Mouse (Mus musculus): ENCODE measurements around the gene Mef2d.

Mef2d gene

DNA sequence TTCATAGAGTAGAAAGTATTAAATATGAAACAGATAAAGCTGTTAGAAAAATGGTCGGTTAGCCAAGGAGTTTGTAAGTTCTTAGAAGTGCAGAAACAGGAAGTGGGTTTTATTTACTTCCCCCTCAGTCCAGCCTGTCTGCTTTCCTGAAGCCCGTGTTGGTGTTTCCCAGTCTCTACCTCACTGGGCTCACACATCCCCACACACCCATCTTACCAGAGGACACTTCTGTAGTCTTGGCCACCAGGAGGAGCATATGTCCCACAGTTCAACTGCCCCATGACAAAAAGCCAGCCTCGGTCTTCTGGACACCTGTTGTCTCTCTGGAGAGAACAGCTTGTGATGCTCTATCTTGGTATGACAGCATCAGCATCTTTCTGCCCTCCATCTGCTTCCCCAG is 49.0 kb downstream of the Mef2d start:
- no peak for DNase-seq

DNA sequence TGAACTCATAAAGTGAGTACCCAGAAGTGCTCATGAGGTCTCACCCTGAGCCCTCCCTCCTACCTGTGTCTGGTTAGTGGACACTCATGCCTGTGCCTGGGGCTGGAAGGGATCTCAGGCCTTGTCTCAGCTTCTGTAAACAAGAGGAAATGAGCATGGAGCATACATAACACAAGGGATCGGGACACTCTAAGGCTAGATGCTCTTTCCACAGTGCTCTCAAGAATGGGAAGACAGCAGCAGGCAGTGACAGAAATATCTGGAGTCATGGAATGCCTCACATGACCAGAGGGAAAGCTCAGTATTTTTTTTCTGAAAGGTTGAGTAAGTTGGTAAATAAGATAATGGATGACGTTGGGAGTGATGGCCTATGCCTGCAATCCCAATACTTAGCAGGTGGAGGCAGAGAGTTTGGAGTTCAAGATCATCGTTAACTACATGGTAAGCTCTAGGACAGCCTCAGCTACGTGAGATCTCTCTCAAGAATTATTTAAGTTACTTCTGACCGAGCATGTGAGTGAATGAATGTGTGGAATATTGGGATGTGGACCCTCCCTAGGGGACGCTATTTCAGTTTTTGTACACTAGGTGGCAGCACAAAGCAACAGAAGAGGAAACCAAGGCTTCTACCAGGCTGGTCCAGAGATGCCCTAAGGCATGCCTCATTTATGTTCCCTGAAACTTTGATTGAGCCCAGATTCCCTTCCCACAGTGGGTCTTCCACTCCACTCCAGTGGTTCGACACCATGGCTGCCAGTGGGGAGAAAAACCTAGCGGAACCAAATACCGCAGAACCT is 49.8 kb downstream of the Mef2d start:
- no peak for DNase-seq

DNA sequence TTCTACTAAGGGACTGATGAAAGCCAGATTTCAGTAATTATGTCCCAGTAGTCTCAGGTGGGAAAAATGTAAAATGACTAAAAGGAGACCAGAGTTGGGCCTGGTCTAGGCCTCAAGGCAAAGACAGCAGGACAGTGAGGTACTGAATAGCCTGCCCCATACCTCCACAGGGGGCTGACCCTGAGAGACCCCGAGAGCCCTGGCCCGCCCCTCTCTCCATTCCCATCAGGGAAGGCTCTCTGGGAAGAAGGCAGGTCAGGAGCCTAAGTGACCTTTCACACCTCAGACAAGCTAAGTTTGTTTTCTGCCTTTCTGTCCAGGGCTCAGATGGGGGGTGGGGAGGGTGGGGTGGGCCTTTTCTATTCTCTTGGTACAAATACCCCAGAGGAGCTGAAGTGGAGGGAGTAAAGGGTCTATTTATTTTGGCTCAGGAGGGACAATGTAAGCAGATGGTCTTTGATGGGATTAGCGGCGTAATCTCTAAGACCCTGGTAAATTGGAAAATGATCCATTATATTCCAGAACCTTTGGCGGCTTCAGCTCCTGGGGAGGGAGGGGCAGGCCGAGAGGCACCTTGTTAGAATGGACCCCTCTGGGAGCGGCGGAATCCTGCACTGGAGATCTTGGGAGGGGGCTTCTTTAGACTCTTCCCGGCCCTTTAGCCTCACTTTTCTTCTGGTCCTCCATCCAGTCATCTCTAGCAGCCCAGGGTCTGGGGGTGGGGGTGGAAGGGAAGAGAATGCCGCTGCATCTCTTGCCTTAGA is 55.8 kb downstream of the Mef2d start:
- DNase-seq, result no peak

DNA sequence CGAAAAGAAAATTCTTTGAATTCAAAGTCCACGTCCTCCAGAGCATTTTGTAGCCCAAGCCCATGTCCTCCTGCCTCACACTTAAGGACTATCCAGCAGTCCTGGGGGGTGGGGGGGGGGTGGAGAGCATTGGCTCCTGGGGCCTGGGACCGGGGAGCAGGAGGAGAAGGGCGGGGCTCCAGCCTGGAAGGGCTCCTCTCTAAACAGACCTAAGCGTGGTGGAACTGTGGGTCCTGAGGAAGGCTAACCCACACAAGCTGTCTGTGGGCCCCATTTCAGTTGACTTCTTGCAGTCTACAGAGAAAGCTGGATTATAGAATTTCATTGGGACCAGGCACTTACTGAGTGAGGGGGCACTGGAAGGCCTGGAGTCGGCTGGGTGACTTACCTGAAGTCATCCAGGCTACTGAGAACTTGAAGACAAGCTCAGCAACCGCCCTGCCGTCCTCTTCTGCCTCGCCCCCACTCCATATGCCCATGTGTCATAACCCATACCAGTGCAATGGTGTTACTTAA is 56.4 kb downstream of the Mef2d start:
- DNase-seq, result no peak

DNA sequence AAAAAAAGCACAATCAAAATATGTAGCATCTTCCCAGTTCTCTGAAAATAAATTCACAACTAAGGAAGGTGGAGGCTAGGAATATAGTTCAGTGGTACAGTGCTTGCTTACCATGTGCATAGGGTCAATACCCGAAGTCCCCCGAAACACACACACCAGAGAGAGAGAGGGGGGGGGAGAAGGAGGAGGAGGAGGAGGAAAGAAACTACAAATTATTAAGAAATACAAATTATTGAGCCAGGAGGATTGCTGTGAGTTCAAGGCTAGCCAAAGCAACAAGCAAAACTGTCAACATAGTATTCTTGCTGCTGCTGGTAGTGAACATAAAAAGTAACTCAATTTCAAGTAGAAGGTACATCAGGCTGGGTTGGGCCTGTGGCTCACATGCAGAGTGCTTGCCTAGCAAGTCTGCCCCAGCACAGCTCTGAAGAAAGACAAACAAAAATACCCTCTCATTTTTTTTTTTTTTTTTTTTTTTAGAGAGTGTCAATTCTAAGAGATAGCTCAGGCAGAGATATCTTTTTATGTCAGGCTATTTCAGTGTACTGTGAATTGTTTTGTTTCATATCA is 57.5 kb downstream of the Mef2d start:
- no peak for DNase-seq

DNA sequence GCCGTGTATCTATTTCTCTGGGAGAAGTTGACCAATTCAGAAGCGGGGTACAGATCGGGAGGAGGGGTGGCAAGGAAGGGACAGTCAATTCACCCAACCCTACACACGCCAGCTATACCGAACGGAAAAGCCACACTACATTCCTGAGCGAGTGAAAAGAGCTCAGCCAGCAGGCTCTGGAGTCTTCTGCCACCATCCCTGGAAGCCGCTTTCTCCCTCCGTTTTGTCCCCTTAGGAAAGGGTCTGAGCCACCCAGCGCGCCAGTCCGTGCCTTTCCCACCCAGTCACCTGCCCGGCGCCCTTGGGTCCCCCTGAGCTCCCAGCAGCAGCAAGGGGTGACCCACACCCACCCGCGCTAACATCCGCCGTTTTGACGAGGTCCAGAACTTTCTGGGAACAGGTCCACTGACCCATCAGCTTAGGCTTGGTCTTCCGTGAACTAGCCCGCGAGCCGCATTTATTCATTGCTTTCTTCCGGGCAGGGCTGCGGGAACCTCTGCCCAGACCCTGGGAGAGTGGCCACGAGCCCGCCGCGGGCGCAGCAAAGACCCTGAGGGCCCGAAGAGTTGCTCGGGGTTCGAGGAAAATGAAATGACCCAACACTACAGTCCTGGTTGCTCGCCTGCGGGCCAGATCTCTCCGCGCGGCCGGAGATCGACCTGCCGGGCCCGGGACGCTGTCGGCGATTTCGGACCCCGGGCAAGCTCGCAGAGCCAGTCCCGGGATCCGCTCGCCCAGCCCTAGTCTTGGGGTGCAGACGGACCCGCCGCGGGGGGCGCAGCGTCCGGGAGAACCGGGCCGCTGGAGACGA is 58.2 kb downstream of the Mef2d start:
- no peak for DNase-seq

DNA sequence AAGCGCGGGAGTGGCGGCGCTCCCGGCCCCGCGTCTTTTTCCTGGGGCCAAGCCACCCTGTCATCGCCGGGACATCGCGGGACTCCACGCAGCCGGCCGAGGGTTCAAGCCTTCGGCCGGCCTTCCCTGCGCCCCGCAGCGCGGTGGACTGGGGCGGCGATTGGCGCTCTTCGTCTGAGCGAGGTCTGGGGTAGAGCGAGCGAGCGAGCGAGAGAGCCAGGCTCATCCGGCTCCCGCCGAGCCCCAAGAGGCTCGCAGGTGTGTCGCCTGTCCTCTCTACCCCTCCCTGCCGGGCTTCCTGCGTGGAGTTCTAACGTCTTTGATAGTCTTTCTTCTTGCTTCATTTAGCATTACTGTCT is 58.8 kb downstream of the Mef2d start:
- no peak for DNase-seq

DNA sequence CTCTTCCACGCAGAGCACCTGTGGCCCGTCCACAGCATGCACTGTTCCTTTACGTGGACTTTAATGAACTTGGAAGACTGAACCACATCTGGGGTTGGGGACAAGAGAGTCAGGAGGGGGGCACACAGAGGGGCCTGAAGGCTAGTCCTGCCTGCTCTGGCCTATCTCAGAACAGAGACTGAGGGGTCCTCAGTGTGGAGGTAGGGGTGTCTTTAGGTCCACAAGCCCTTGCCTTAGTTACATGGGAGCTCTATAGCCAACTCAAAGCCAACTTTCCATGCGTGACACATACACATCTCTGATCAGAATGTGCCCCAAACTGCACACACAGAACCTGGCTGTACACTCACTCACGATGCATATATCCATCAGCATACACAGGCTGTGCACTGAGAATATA is 59.5 kb downstream of the Mef2d start:
- DNase-seq, result no peak

DNA sequence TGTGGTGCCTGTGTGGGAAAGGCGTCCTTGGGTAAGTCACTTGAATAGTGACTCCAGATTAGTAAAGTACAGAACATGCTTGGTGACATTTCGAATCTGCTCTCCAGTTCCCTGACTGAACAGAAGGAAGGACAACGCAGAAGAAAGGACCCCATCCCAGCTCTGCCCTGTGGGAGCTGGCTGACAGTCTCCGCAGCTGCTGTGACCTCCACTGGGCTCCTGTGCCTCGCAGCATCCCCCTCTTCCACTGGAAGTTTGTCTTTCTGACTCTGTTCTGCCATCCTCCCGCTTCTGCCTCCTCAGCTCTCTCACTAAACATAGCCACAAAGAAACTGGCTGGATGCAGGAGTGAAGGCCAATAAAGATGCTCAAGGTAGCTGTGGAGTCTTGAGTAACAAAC is 60.8 kb downstream of the Mef2d start:
- DNase-seq, result no peak

DNA sequence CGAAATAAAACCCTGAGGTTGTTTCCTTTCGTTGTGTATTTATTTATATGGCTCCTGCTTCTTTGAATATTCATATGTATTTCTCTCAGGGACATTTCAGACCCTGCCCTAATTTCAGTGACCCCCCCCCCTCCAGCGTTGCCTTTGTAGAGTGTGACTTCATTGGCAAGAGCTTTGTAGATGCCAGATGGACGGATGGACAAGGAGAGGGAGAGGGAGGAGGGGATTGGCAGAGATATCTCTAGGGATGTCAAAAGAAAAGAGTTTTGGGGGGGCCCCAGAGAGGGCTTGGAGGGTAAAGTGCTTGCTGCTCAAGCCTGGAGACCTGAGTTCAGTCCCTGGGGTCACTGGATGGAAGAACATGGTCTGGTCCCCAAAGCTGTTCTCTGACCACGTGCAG is 61.3 kb downstream of the Mef2d start:
- no peak for DNase-seq

DNA sequence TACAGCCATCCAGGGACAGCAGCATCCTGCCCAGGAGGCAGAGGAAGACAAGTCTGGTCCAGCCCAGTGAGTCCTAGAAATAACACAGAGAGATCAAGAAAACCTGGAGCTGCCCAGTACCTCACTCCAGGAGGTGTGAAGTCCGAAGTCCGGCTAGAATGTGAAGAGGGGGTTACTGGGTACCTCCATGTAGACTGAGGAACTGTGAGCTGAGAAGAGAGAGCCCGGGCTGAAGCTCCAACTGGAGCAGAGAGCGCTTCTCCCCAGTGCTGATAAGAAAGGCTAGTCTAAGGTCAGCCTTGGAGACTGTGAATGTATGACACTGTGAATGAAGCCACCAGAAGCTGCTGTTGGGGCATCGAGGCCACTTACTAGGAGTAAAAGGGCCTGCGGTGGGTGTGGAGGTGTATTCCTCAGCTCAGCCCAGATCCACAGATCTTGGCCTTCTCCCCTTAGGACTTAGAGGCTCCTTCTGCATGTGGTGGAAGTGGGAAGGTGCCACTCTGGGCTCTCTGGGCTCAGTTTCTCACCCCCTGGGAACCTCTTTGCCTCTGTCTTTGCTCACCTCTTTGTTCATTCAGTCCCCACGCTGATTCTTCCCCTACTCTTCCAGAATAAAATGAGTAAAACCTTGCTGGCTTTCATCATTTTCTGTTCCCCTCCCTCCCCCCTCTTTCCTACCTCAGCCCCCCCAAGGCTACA is 62.0 kb downstream of the Mef2d start:
- no peak for DNase-seq

DNA sequence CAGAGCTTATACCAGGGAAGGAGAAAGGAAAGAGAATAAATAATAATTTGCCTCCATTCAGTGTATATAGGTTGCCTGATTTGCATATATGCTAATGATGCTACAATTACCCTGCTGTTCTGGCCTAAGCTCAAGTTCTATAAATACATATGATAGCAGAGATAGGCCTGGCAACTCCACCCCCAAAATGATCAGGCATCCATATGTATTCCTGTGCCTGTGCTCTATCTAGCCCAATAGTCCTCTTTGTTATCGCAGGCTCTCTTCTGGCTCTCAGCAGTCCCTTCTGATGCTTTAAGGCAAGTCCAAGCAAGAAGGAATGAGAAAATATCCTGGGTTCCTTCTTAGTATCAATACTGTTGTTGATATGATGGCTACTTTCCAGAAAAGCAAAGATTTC is 62.6 kb downstream of the Mef2d start:
- no peak for DNase-seq

DNA sequence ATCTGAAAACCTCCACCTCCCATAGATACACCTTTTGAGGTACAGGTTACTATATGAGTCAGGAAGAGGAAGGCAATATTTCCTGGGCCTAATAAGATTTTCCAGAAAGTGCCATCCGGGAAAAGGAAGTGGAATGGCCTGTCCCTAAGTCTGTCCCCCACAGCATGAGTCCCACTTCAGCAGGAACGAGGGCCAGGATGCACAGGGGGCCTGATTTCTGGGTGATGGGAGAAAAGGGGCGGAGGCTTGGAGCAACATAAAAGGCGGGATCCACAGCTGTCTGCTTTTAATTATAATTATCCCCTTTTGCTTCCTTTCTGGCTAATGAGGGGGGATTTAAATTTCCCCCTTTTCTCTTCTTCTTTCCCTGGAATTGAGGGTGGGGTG is 63.0 kb downstream of the Mef2d start:
- no peak for DNase-seq

DNA sequence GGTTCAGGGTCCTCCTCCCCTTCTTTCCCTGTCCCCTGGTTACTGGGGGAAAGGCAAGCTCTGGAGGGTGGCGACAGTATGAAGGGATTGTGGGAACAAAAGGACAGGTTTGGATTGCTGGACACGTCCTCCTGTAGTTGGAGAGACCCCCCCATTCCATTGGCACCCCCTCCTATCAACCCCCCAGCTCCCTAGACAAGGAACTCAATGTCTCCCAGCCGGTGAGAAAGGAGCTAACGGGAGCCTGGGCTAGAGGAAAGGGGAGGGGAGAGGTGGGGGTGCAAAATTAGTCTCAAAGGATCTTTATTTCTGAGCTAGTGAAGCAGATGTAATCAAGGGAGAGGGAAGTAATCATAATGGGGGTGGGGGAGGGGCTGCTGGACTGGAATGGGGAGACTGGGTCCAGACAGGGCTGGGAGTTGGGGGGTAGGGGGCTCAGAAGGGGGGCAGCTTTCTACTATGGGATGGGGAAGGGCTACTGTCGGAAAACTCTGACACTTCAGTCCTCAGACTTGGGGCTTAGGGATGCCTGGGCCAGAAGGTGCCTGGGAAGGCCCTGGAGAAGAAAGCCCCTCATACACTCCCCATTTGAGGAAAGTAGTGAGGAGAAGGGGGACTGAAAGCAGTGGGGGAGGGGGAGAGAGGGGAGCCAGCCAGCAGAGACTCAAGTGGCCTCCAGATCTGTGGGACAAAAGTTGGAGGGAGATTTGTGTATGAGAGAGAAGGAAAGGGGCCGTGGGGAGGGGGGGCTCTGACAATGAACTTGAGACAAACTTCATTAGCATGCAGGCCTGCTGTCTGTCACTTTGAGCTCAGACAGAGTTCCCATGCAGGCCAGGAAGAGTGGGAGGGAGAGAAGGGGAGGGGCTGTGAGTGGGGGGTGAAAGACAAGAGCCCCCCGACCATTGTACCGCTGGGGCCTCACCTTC is 63.7 kb downstream of the Mef2d start:
- DNase-seq, result no peak

DNA sequence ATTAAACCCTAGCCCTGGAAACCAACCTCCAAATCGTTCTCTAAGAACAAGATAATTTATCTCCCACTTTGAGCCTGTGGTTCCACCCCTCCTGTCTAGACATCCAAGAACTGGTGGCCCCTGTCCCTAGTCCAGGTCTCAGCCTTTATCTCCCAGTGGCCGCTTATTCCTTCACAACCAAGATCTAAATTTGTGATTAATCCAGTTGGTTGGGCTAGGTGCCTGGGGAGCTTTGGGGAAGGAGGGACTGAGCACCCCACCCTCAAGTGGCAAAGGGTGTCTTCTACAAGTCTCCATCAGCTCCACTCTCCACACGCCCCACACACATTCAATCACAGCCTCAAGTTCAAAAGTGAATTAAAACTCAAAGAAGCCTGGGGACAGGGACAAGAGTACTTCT is 64.3 kb downstream of the Mef2d start:
- DNase-seq, result no peak

DNA sequence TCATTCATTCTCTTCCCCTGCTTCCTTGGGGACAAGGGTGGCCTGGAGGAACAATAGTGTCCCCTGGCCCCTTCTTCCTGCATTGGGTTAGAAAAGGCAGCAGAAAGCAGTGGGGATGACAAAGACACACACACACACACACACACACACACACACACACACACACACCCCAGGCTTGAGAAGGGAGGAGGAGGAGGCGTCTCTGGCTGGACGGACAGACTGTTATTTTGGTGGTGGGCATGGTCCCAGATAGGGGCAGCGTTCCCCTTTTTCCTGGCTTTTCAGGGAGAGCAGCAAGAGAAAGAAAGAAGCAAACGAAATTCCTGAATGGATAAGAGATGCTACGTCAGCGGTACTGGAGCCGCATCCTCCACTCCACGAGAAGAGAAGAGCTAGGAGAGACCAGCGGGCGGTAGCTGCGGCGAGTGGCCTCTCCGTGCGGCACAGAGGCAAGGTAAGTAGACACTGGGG is 64.8 kb downstream of the Mef2d start:
- DNase-seq, result peak; percentile 78

DNA sequence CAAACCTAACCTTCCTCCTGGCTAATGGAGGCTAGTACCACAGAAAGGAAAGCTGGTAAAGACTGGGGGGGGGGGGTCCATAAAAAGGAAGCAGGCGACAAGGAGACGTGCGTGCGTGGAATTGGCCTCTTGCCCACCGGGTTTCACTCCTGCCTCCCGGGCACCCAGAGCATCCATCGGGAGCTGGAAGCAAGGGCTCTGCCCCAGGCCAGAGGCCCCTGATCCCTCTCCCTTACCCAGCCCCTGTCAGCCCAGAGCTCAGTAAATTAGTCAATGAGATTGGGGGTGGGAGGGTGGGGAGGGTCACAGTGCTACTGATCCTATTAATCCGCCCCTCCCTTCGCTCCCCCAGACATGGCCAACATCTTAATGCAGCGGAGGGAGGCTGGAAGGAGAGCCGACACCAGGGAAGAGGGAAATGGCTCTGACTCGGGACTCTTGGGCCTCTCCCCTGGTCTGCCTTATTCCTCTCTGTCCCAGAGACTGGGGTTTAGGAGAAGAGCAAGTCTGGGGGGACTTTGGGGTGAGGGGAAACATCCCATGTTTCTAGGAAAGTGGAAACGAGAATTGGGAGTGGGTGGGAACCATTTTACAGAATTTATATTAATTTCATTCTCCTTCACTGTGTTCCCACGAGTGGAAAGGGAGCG is 65.4 kb downstream of the Mef2d start:
- peak; percentile 58 for DNase-seq

DNA sequence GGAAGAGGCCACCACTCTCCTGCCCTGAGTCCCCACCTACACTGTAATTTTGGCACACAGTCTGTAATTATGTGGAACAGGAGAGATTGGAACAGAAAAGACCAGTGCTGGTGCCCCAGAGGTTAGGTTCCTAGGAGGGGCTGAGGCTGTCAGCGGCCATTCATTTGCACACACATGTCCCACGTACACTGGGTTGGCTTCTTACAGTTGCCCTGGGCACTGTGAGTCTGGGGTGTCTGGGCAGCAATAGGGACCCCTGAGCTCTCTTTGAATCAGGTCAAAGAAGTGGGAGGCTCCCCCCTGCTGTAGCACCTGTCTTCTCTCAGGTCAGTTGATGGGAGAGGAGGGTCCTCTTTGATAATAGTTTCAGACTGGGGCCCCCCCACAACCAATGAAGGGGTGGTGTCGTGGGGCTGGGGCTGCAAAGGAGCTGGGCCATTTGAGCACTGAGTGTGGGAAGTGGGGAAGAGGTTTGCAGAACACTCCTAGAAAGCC is 66.1 kb downstream of the Mef2d start:
- DNase-seq, result no peak

DNA sequence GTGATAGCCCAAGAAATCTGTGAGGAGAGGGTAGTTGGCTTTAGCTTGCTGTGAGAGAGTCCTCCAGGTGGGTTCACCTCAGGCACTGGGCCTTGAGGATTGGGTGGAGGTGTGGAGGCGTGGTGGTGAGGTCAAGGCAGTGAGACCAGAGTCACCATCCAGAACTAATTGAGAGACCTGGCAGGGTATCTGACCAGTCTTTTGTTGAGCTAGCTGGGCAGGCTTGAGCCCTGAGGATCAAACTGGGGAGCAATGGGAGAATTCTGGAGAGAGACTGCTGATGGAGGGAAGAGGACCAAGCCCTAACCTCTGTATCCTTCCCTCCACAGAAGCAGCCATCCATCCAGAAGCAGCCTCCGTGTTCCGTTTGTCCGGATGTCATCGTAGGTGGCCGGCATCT is 67.1 kb downstream of the Mef2d start:
- no peak for DNase-seq

DNA sequence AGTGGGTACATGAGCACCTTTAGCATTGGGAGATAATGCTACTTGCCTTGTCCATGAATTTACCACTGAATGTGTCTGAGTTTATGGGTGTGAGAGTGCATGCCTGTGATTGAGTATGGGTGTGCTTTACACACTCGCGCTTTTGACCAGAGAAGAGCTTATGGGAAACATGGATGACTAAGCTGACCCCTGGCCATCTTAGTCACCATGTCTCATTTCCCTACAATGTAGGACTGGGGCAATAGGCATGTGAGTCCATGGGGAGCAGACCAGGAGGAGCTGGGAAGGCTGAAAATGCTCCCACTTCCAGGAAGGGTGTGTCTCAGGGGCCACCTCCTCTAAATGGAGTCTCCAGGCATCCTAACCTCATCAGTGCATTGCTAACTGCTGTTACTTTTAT is 67.9 kb downstream of the Mef2d start:
- DNase-seq, result no peak

DNA sequence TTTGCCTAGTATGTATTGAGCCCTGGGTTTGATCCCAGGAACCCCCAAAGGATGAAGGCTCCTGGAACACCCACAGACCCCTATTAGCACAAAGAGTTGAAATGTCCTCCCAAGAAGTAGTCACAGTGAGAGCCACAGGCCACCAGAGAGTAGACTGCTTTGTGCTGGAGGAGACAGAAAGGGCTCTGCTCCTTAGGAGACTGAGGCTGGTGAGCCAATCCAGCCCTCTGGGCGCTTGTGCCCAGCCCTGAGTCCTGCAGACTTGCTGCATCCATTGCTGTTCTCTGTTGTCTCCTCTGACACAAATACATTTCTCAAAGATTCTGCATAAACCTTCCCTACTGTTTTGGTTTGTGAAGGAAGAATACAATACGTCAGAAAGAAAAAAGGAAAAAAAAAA is 68.7 kb downstream of the Mef2d start:
- DNase-seq, result no peak

All from right cerebral cortex, postnatal 14 days (tissue).